Mouse (Mus musculus) macrophage (primary cell): ENCODE data around the gene Oprd1. TPM values are rescaled to one million over a fixed set of nuclear protein-coding genes. Genes with fewer than 3 reads are reported as not detected.

ENCODE experiments used
- H3K27ac ChIP-seq: fragments of 350-480 bp; formaldehyde crosslinking; 2 replicates; pipeline ENCODE4 v1.9.0; 2021
- H3K36me3 ChIP-seq: fragments of 350-480 bp; formaldehyde crosslinking; 2 replicates; pipeline ENCODE4 v1.9.0; 2021; ENCODE audit errors: inconsistent target
- H3K4me3 ChIP-seq: fragments of 350-480 bp; formaldehyde crosslinking; 2 replicates; pipeline ENCODE4 v1.9.0; 2021; ENCODE audit errors: inconsistent target
- H3K79me2 ChIP-seq: fragments of 350-480 bp; formaldehyde crosslinking; 2 replicates; pipeline ENCODE4 v1.9.0; 2021; ENCODE audit errors: inconsistent target
- WGBS: methylation state at CpG from one replicate; pipeline ENCODE4 v1.1.7; 2026; ENCODE audit warnings: inconsistent platforms; ENCODE audit not compliant: missing documents; 5-methylcytosine and 5-hydroxymethylcytosine counted together
- polyA plus RNA-seq: library from polyadenylated mRNA; stranded (reverse); fragments of 250-400 nt; gene quantifications from 3 replicates; pipeline ENCODE4 v1.2.4, GENCODE M21; 2018; ENCODE audit warnings: inconsistent platforms

The Oprd1 gene
- polyA plus RNA-seq, 1 experiment from 2014 or later, result 0.06 TPM

DNA sequence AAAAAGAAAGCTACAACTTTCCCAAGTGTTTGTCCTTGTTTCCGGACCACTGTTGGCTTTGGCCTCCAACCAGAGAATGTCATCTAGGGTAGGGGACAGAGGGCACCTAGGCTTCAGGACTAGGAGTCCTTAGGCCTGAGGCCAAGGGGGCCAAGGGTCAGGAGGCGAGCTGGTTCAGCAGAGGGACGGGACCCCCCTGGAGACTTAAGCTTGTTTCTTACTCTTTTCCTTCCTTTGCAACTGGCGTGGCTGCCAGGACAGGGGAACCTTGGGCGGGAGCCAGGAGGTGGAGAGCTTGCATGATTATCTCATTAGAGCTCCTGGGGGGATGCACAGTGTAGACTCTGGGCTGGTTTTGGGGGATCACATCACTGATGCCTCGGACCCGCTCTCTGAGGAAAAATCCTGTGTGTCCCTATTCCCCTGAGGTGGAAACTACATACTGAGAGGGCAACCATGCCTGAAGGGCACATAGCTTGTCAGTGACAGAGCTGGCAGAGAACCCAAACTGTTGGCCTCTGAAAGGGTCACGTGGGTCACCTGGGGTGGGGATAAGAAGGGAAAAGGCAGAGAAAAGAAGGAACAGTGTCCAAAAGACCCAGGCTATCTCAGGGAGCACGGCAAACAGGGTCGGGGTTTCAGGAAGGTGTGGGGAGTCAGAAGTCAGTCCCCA, 78.0 kb downstream of the Oprd1 start:
- Histone ChIP-seq H3K79me2 (peaks cover 100% of the 10 kb centered on the region), H3K36me3 (peaks cover 12% of the 10 kb centered on the region; the same call in 1 of the 2 replicates), H3K4me3 (no peak overlapping the region), H3K27ac (no peak overlapping the region)
- WGBS, result 69% methylated on average over 10 of the region's 10 CpGs

- peaks cover 12% of the 10 kb centered on the region; the same call in 1 of the 2 replicates for H3K36me3 ChIP-seq
- H3K4me3 ChIP-seq, result no peak overlapping the region
- no peak overlapping the region for H3K27ac ChIP-seq
- H3K79me2 ChIP-seq, result peaks cover 100% of the 10 kb centered on the region
- WGBS, result 16% methylated on average over 3 of the region's 3 CpGs
Observed at GRCm38 (mm10) chr4:132065578-132065977, 78.7 kb downstream of the Oprd1 start.

DNA sequence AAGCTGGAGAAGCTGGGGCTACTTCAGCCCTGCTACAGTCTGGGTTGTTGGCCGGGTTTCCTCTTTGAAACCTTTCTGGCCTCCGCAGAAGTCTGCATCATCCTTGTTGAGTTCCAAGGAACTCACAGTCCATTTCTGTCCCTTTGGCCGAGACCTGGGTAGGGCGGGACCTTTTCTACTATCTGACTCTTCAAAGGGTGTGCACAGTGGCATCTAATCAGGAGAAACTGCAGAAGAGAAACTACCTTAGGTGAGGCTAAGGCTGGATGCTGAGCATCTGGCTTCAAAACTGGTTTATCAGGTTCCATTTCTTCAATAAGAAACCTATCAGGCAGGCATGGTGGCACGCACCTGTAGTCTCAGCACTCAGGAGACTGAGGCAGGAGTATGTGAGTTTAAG, 79.7 kb downstream of the Oprd1 start:
- H3K27ac ChIP-seq, result no peak overlapping the region
- peaks cover 2% of the 10 kb centered on the region; the same call in 1 of the 2 replicates for H3K36me3 ChIP-seq
- peaks cover 100% of the 10 kb centered on the region for H3K79me2 ChIP-seq
- 94% methylated on average over 5 of the region's 5 CpGs for WGBS
- no peak overlapping the region for H3K4me3 ChIP-seq

DNA sequence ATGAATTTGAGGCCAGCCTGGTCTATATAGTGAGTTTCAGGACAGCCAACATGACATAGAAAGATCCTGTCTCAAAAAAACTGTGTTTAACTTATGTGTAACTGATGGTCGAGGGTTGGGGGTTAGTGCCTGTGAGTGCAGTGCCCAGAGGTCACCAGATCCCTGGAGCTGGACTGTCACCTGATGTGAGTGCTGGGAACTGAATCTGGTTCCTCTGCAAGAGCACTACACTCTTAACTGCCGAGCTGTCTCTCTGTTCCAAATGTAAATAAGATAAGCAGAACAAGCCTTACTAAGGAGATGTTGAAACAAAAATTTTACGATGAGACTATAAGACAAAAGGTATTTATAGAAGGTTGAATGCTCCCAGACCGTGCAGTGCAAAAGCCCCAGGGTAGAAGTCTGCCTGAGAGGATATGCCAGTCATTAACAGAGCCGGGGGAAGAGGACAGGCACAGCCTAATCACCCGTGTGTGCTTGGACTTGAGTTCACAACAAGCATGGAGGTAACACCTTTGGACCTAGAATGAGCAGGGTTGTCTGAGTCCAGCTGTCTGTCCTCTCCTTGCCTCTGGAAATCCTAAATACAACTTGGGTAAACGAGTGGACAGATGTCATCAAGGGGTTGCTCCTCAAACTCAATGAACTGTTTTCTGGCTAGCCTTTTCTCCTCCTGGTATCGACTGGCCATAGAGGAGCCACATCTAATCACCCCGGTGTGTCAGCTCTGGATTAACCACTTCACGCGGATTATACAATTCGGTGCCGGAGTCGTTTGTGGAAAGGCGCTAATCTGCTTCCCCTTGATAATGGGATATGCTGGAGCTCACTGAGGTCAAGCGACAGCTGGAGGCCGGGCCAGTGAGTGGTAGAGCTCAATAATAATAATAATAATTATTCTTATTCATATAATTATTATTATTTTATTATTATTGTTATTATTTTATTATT, 81.1 kb downstream of the Oprd1 start:
- 84% methylated on average over 16 of the region's 17 CpGs for WGBS
- Histone ChIP-seq H3K36me3 (no peaks in the 10 kb centered on the region), H3K27ac (no peak overlapping the region)

DNA sequence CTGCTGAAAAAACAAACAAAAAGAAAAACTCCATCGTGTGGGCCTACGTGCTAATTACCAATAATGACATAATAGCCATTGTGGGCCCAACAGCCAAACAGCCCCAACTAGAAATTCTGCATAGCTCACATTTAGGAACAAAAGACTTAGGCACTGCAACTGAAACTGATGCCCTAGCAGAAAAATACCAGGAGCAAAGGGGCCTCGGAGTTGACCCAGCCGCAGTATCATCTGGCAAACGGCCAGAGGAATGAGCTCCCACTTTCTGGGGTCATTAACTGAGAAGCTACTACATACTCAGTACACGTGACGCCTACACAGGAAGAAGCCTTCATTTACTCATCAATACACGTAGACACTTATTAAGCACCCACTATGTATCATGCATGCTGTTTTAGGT, 82.0 kb downstream of the Oprd1 start:
- Histone ChIP-seq H3K27ac (no peak overlapping the region), H3K36me3 (no peaks in the 10 kb centered on the region), H3K4me3 (no peak overlapping the region), H3K79me2 (peaks cover 100% of the 10 kb centered on the region)
- WGBS, result 91% methylated on average over 8 of the region's 8 CpGs

More for the DNA sequence above, 81.1 kb downstream of the Oprd1 start:
- no peak overlapping the region for H3K4me3 ChIP-seq
- peaks cover 100% of the 10 kb centered on the region for H3K79me2 ChIP-seq

Other genes starting within 250 kb of the Oprd1 start
- gene Tmem200b, start 222.7 kb downstream of the Oprd1 start, polyA plus RNA-seq, result not detected in 3 replicates
- 0.10 to 0.15 TPM (median 0.14 TPM) in 3 replicates for gene Gm10300, start 69.8 kb downstream of the Oprd1 start, polyA plus RNA-seq
- 45.7 to 91.9 TPM (median 56.7 TPM) in 3 replicates for gene Epb41, start 69.2 kb downstream of the Oprd1 start, polyA plus RNA-seq
- 22.2 to 36.0 TPM (median 24.4 TPM) in 3 replicates for gene Ythdf2, start 67.8 kb upstream of the Oprd1 start, polyA plus RNA-seq
- 7.8 to 8.4 TPM (median 8.3 TPM) in 3 replicates for gene Gmeb1, start 117.1 kb upstream of the Oprd1 start, polyA plus RNA-seq
- 14.6 to 29.9 TPM (median 25.8 TPM) in 3 replicates for gene Taf12, start 129.9 kb upstream of the Oprd1 start, polyA plus RNA-seq
- 0.52 to 0.69 TPM (median 0.60 TPM) in 3 replicates for gene Rab42, start 158.9 kb upstream of the Oprd1 start, polyA plus RNA-seq
- gene Trnau1ap, start 185.1 kb upstream of the Oprd1 start, polyA plus RNA-seq, result 20.1 to 47.1 TPM (median 30.7 TPM) in 3 replicates
- gene Rcc1, start 209.1 kb upstream of the Oprd1 start, polyA plus RNA-seq, result 4.4 to 19.9 TPM (median 8.8 TPM) in 3 replicates